Mouse (Mus musculus): ENCODE data around the gene Pax5. TPM values are rescaled to one million over a fixed set of nuclear protein-coding genes. Genes with fewer than 3 reads are reported as not detected.

Gene Pax5
- polyA plus RNA-seq, 1 experiment from 2014 or later = 9.0 TPM

DNA sequence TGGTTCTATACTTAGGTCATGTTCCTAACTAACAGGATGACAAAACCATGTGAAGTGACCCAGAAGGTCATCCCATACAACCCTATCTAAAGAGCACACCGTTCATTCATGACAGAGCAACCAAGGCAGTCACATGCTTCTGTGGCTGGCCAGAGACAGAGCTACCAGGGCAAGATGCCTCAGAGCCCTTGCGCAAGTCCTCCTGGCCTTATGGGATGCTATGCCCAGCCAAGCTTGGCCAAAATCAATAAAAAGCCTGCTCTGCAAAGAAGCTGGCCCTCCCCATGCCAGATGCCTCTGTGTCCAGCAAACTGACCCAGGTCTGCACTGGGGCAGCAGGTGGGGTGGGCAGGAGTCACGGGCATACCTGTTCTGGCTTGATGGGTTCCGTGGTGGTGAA lies 65.1 kb downstream of the Pax5 start:
- no peak overlapping the region for H3K27ac ChIP-seq (replicated peaks)
- 0 out of 2 replicates have a peak, but pooled peaks cover 4% of the 10 kb centered on the region for H3K4me1 ChIP-seq
- H3K36me3 ChIP-seq = no peaks in the 10 kb centered on the region
- H3K4me2 ChIP-seq (replicated peaks) = no peak overlapping the region
- no peak overlapping the region for H3K9ac ChIP-seq (replicated peaks)
- H3K9me3 ChIP-seq = no peaks in the 10 kb centered on the region
- H3K27me3 ChIP-seq = peaks cover 4% of the 10 kb centered on the region; the same call in 1 of the 2 replicates
- no peak overlapping the region for H3K4me3 ChIP-seq
- ATAC-seq (ENCODE audit: low FRiP score, low read depth) = no peak
- 85% methylated on average over 4 of the region's 4 CpGs for WGBS

GRCm38 (mm10) chr4:44641831-44642587 lies 68.3 kb downstream of the Pax5 start:
- H3K4me1 ChIP-seq = 0 out of 2 replicates have a peak, but pooled peaks cover 4% of the 10 kb centered on the region
- no peak overlapping the region for H3K9ac ChIP-seq (replicated peaks)
- 41% methylated on average over 12 of the region's 12 CpGs for WGBS
- H3K4me2 ChIP-seq (replicated peaks) = no peak overlapping the region
- H3K27me3 ChIP-seq = no peaks in the 10 kb centered on the region; the same call in 1 of the 2 replicates
- no peak; the same call in 1 of the 2 replicates for ATAC-seq (ENCODE audit: low FRiP score, low read depth)
- no peaks in the 10 kb centered on the region for H3K9me3 ChIP-seq
- peak overlapping the region; percentile 10; the same call in 1 of the 2 replicates for H3K27ac ChIP-seq (replicated peaks)
- H3K36me3 ChIP-seq = no peaks in the 10 kb centered on the region
- H3K4me3 ChIP-seq = no peak overlapping the region

DNA sequence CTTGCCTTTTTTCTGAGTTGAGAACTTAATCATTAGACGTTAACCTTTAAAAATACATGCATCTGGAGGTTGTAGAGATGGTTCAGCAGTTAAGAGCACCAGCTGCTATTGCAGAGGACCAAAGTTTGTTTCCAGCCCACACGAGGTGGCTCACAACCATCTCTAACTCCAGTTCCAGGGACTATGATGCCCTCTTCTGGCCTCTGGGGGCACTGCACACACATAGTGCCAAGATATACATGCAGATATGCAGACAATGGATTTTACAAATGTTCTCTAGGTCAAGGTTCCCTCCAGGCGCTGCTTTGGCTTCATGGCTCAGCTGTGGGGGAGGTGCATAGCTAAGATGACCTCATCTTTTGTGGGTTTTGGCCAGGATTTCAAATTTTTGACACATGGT lies 74.7 kb downstream of the Pax5 start:
- no peak for ATAC-seq (ENCODE audit: low FRiP score, low read depth)
- no peaks in the 10 kb centered on the region for H3K27me3 ChIP-seq
- no peak overlapping the region for H3K27ac ChIP-seq (replicated peaks)
- no peaks in the 10 kb centered on the region for H3K36me3 ChIP-seq
- H3K9ac ChIP-seq (replicated peaks) = no peak overlapping the region
- H3K9me3 ChIP-seq = no peaks in the 10 kb centered on the region; the same call in 1 of the 2 replicates
- no peak overlapping the region for H3K4me2 ChIP-seq (replicated peaks)
- WGBS = 86% methylated on average over 3 of the region's 3 CpGs
- no peak overlapping the region for H3K4me3 ChIP-seq
- peaks cover 8% of the 10 kb centered on the region for H3K4me1 ChIP-seq

DNA sequence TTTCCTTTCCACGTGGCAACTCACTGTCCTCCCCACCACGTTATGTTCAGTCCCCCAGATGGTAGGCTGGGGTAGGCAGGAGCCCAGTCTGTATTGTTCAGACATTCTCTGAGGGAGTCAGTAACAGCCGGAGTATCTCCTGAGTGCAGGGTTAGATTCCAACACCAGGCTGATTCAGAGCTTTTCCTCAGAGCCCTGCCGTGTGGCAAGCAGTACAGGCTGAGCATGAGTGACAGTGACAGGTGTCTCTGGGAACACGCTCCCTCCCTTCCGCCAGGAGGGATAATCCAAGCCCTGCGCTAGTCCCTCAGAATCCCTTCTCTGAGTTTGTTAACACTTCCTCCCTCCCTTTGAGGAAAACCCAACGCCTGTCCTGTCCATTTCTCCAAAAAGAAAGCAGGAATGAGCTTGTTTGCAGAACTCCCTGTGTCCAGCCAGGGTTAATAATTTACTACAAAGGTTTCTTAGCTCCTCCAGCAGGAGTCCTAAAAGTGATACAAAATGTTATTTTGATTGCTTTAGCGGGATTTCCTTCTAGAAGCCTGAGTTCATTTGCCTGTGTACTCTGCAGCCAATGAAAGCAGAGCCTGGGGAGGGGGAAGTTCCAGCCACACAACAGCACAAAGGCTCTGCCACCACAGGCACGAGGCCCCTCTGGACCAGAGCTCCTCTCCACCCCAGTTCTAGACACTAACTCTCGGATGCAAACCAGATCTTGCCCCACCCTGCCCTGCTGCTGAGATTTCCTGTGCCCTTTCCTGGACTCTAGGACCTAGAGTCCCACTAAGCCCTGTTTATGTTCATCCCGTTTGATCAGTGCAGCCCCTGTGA lies 76.4 kb downstream of the Pax5 start:
- ATAC-seq (ENCODE audit: low FRiP score, low read depth) = no peak
- H3K36me3 ChIP-seq = no peaks in the 10 kb centered on the region
- H3K4me1 ChIP-seq = peaks cover 8% of the 10 kb centered on the region
- H3K9ac ChIP-seq (replicated peaks) = no peak overlapping the region
- H3K4me3 ChIP-seq = no peak overlapping the region
- no peaks in the 10 kb centered on the region; the same call in 1 of the 2 replicates for H3K9me3 ChIP-seq
- no peak overlapping the region for H3K27ac ChIP-seq (replicated peaks)
- H3K4me2 ChIP-seq (replicated peaks) = no peak overlapping the region
- peaks cover 4% of the 10 kb centered on the region; the same call in 1 of the 2 replicates for H3K27me3 ChIP-seq
- WGBS = 23% methylated on average over 12 of the region's 12 CpGs

GRCm38 (mm10) chr4:44630059-44630458 lies 80.2 kb downstream of the Pax5 start:
- WGBS = 73% methylated on average over 6 of the region's 6 CpGs
- ATAC-seq (ENCODE audit: low FRiP score, low read depth) = no peak
- Histone ChIP-seq H3K27me3 (peaks cover 4% of the 10 kb centered on the region; the same call in 1 of the 2 replicates), H3K36me3 (no peaks in the 10 kb centered on the region), H3K9me3 (no peaks in the 10 kb centered on the region), H3K4me2 (replicated peaks) (no peak overlapping the region), H3K27ac (replicated peaks) (no peak overlapping the region), H3K4me1 (peaks cover 8% of the 10 kb centered on the region), H3K9ac (replicated peaks) (no peak overlapping the region), H3K4me3 (no peak overlapping the region)

DNA sequence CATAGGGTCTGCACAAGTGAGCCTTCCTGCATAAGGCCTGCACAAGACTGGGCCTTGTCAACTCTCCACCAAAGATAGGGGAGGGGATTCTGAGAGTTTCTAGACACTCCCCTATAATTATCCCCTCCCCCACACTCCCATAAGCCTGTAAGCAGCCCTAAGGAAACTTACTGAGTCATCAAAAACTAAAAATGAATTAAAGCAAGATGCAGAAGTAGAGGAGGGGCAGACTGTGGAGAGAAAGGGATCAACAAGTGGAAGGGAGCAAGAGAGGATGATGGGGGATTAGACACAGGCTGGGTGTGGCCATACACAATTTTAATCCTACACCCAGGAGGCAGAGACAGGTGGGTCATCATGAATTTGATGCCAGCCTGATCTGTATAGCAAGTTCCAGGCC lies 82.4 kb downstream of the Pax5 start:
- H3K27me3 ChIP-seq = peaks cover 4% of the 10 kb centered on the region; the same call in 1 of the 2 replicates
- H3K4me2 ChIP-seq (replicated peaks) = no peak overlapping the region
- no peaks in the 10 kb centered on the region for H3K9me3 ChIP-seq
- no peak overlapping the region for H3K4me3 ChIP-seq
- H3K36me3 ChIP-seq = no peaks in the 10 kb centered on the region
- H3K27ac ChIP-seq (replicated peaks) = no peak overlapping the region
- H3K9ac ChIP-seq (replicated peaks) = no peak overlapping the region
- no peak for ATAC-seq (ENCODE audit: low FRiP score, low read depth)
- no peaks in the 10 kb centered on the region; the same call in 1 of the 2 replicates for H3K4me1 ChIP-seq

DNA sequence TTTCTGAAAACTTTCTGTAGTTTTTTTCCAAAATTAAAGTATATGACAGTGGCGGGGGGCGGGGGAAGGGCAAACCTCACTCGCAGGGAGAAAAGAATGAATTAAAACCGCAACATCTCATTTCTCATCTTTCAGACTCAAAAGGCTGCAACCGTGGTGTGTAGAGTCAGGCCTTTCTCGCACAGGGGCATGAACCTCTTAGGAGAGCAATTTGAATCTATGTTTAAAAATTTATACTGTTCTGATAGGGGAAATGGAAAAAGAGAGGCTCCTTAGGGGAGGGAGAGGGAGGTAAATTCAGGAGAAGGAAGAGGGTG lies 85.2 kb downstream of the Pax5 start:
- no peak for ATAC-seq (ENCODE audit: low FRiP score, low read depth)

GRCm38 (mm10) chr4:44624232-44625107 lies 85.8 kb downstream of the Pax5 start:
- Histone ChIP-seq H3K9ac (replicated peaks) (no peak overlapping the region), H3K9me3 (peaks cover 3% of the 10 kb centered on the region; the same call in 1 of the 2 replicates), H3K36me3 (no peaks in the 10 kb centered on the region), H3K27me3 (no peaks in the 10 kb centered on the region), H3K4me3 (no peak overlapping the region), H3K27ac (replicated peaks) (no peak overlapping the region), H3K4me1 (no peaks in the 10 kb centered on the region; the same call in 1 of the 2 replicates), H3K4me2 (replicated peaks) (no peak overlapping the region)
- 91% methylated on average over 12 of the region's 12 CpGs for WGBS
- ATAC-seq (ENCODE audit: low FRiP score, low read depth) = no peak

More for the DNA sequence above, 85.2 kb downstream of the Pax5 start:
- WGBS = 90% methylated on average over 6 of the region's 6 CpGs
- peaks cover 3% of the 10 kb centered on the region; the same call in 1 of the 2 replicates for H3K27me3 ChIP-seq
- H3K4me3 ChIP-seq = no peak overlapping the region
- no peak overlapping the region for H3K27ac ChIP-seq (replicated peaks)
- H3K4me2 ChIP-seq (replicated peaks) = no peak overlapping the region
- peaks cover 3% of the 10 kb centered on the region; the same call in 1 of the 2 replicates for H3K9me3 ChIP-seq
- no peaks in the 10 kb centered on the region; the same call in 1 of the 2 replicates for H3K4me1 ChIP-seq
- no peaks in the 10 kb centered on the region for H3K36me3 ChIP-seq
- no peak overlapping the region for H3K9ac ChIP-seq (replicated peaks)

- Histone ChIP-seq H3K27me3 (no peaks in the 10 kb centered on the region), H3K36me3 (no peaks in the 10 kb centered on the region), H3K4me3 (no peak overlapping the region), H3K4me1 (no peaks in the 10 kb centered on the region; the same call in 1 of the 2 replicates), H3K27ac (replicated peaks) (no peak overlapping the region), H3K9ac (replicated peaks) (no peak overlapping the region), H3K4me2 (replicated peaks) (no peak overlapping the region), H3K9me3 (peaks cover 3% of the 10 kb centered on the region; the same call in 1 of the 2 replicates)
- no peak for ATAC-seq (ENCODE audit: low FRiP score, low read depth)
- WGBS = 84% methylated on average over 5 of the region's 5 CpGs
Measured at GRCm38 (mm10) chr4:44623435-44623727, 86.9 kb downstream of the Pax5 start.

- H3K4me2 ChIP-seq (replicated peaks) = no peak overlapping the region
- H3K27ac ChIP-seq (replicated peaks) = no peak overlapping the region
- H3K9me3 ChIP-seq = peaks cover 3% of the 10 kb centered on the region; the same call in 1 of the 2 replicates
- H3K27me3 ChIP-seq = no peaks in the 10 kb centered on the region
- 88% methylated on average over 17 of the region's 17 CpGs for WGBS
- H3K4me3 ChIP-seq = no peak overlapping the region
- no peaks in the 10 kb centered on the region for H3K36me3 ChIP-seq
- H3K4me1 ChIP-seq = no peaks in the 10 kb centered on the region; the same call in 1 of the 2 replicates
- H3K9ac ChIP-seq (replicated peaks) = no peak overlapping the region
- no peak for ATAC-seq (ENCODE audit: low FRiP score, low read depth)
Measured at GRCm38 (mm10) chr4:44622682-44623434, 87.4 kb downstream of the Pax5 start.

- 98% methylated on average over 5 of the region's 5 CpGs for whole genome bisulfite sequencing
- no peak overlapping the region for H3K27ac ChIP-seq (replicated peaks)
- no peak overlapping the region for H3K9ac ChIP-seq (replicated peaks)
- peaks cover 3% of the 10 kb centered on the region; the same call in 1 of the 2 replicates for H3K9me3 ChIP-seq
- H3K4me1 ChIP-seq = no peaks in the 10 kb centered on the region; the same call in 1 of the 2 replicates
- no peaks in the 10 kb centered on the region for H3K36me3 ChIP-seq
- ATAC-seq (ENCODE audit: low FRiP score, low read depth) = no peak
- no peak overlapping the region for H3K4me2 ChIP-seq (replicated peaks)
- no peaks in the 10 kb centered on the region for H3K27me3 ChIP-seq
- H3K4me3 ChIP-seq = no peak overlapping the region
Measured at GRCm38 (mm10) chr4:44620241-44620640, 90.0 kb downstream of the Pax5 start.
